Mouse (Mus musculus): ENCODE results near the gene Thbd. TPM values are rescaled to one million over a fixed set of nuclear protein-coding genes. Genes with fewer than 3 reads are reported as not detected.

The Thbd gene
- polyA plus RNA-seq, 1 experiment from 2014 or later, result 232 TPM

GRCm38 (mm10) chr2:148442172-148442571, 34.2 kb upstream of the Thbd start:
- DNase-seq (ENCODE audit: low spot score), result no peak
- WGBS, result 57% methylated on average over 4 of the region's 4 CpGs
- Histone ChIP-seq H3K36me3 (ENCODE audit: insufficient read depth, low read length) (no peaks in the 10 kb centered on the region), H3K27ac (ENCODE audit: low read length) (peak overlapping the region; percentile 93), H3K4me1 (ENCODE audit: insufficient read depth, low read depth, low read length) (peaks cover 8% of the 10 kb centered on the region; the same call in 1 of the 2 replicates), H3K9me3 (ENCODE audit: low read length) (no peaks in the 10 kb centered on the region), H3K4me3 (ENCODE audit: low read depth, low read length) (peak overlapping the region; percentile 43), H3K9ac (replicated peaks; ENCODE audit: low read depth) (peak overlapping the region; percentile 68), H3K4me2 (replicated peaks; ENCODE audit: low read depth, low read length) (peak overlapping the region; percentile 47), H3K27me3 (replicated peaks; ENCODE audit: insufficient read depth, low read length) (no peaks in the 10 kb centered on the region)
- TF ChIP-seq EP300 (IDR thresholded peaks at IDR 0.05) (no peak), CTCF (IDR thresholded peaks at IDR 0.05) (no peak)
- ATAC-seq, result no peak

- Histone ChIP-seq H3K9me3 (ENCODE audit: low read length) (no peaks in the 10 kb centered on the region), H3K9ac (replicated peaks; ENCODE audit: low read depth) (peak overlapping the region; percentile 68), H3K27me3 (replicated peaks; ENCODE audit: insufficient read depth, low read length) (no peaks in the 10 kb centered on the region), H3K36me3 (ENCODE audit: insufficient read depth, low read length) (no peaks in the 10 kb centered on the region), H3K4me1 (ENCODE audit: insufficient read depth, low read depth, low read length) (peaks cover 8% of the 10 kb centered on the region; the same call in 1 of the 2 replicates), H3K4me2 (replicated peaks; ENCODE audit: low read depth, low read length) (peak overlapping the region; percentile 47), H3K27ac (ENCODE audit: low read length) (peak overlapping the region; percentile 93), H3K4me3 (ENCODE audit: low read depth, low read length) (peak overlapping the region; percentile 43)
- TF ChIP-seq EP300 (IDR thresholded peaks at IDR 0.05) (no peak), CTCF (IDR thresholded peaks at IDR 0.05) (no peak)
- WGBS, result 46% methylated on average over 10 of the region's 10 CpGs
- ATAC-seq (no peak), DNase-seq (ENCODE audit: low spot score) (no peak)
Observed at GRCm38 (mm10) chr2:148441421-148441820, 33.4 kb upstream of the Thbd start.

GRCm38 (mm10) chr2:148439691-148440276, 31.8 kb upstream of the Thbd start:
- 32% methylated on average over 3 of the region's 3 CpGs for WGBS
- Histone ChIP-seq H3K4me1 (ENCODE audit: insufficient read depth, low read depth, low read length) (peaks cover 8% of the 10 kb centered on the region; the same call in 1 of the 2 replicates), H3K36me3 (ENCODE audit: insufficient read depth, low read length) (no peaks in the 10 kb centered on the region), H3K27ac (ENCODE audit: low read length) (peak overlapping the region; percentile 93; the same call in 1 of the 2 replicates), H3K4me2 (replicated peaks; ENCODE audit: low read depth, low read length) (peak overlapping the region; percentile 47), H3K9me3 (ENCODE audit: low read length) (no peaks in the 10 kb centered on the region), H3K9ac (replicated peaks; ENCODE audit: low read depth) (0 out of 2 replicates have a peak overlapping the region, but pooled peaks have one; percentile 6), H3K27me3 (replicated peaks; ENCODE audit: insufficient read depth, low read length) (no peaks in the 10 kb centered on the region), H3K4me3 (ENCODE audit: low read depth, low read length) (peak overlapping the region; percentile 43)
- TF ChIP-seq CTCF (IDR thresholded peaks at IDR 0.05), result no peak
- DNase-seq (ENCODE audit: low spot score) (no peak), ATAC-seq (no peak)

- ATAC-seq, result no peak
- WGBS, result 45% methylated on average over 3 of the region's 3 CpGs
- no peak for TF ChIP-seq EP300 (IDR thresholded peaks at IDR 0.05)
- no peak for TF ChIP-seq CTCF (IDR thresholded peaks at IDR 0.05)
- H3K4me2 ChIP-seq (replicated peaks; ENCODE audit: low read depth, low read length), result 0 out of 2 replicates have a peak overlapping the region, but pooled peaks have one; percentile 11
- H3K4me3 ChIP-seq (ENCODE audit: low read depth, low read length), result no peak overlapping the region
- no peak for DNase-seq (ENCODE audit: low spot score)
- no peaks in the 10 kb centered on the region for H3K27me3 ChIP-seq (replicated peaks; ENCODE audit: insufficient read depth, low read length)
- H3K36me3 ChIP-seq (ENCODE audit: insufficient read depth, low read length), result no peaks in the 10 kb centered on the region
- no peak overlapping the region for H3K27ac ChIP-seq (ENCODE audit: low read length)
- H3K9ac ChIP-seq (replicated peaks; ENCODE audit: low read depth), result no peak overlapping the region
- H3K9me3 ChIP-seq (ENCODE audit: low read length), result no peaks in the 10 kb centered on the region
- no peaks in the 10 kb centered on the region for H3K4me1 ChIP-seq (ENCODE audit: insufficient read depth, low read depth, low read length)
Observed at GRCm38 (mm10) chr2:148436285-148436684, 28.3 kb upstream of the Thbd start.

GRCm38 (mm10) chr2:148432346-148432745, 24.4 kb upstream of the Thbd start:
- H3K27me3 ChIP-seq (replicated peaks; ENCODE audit: insufficient read depth, low read length), result no peaks in the 10 kb centered on the region
- no peak for TF ChIP-seq CTCF (IDR thresholded peaks at IDR 0.05)
- no peak for TF ChIP-seq EP300 (IDR thresholded peaks at IDR 0.05)
- ATAC-seq, result no peak
- H3K4me1 ChIP-seq (ENCODE audit: insufficient read depth, low read depth, low read length), result no peaks in the 10 kb centered on the region; the same call in 1 of the 2 replicates
- no peaks in the 10 kb centered on the region for H3K36me3 ChIP-seq (ENCODE audit: insufficient read depth, low read length)
- whole genome bisulfite sequencing, result 57% methylated on average over 2 of the region's 2 CpGs
- H3K27ac ChIP-seq (ENCODE audit: low read length), result no peak overlapping the region
- no peak overlapping the region for H3K4me2 ChIP-seq (replicated peaks; ENCODE audit: low read depth, low read length)
- H3K9me3 ChIP-seq (ENCODE audit: low read length), result no peaks in the 10 kb centered on the region
- no peak overlapping the region for H3K4me3 ChIP-seq (ENCODE audit: low read depth, low read length)
- no peak overlapping the region for H3K9ac ChIP-seq (replicated peaks; ENCODE audit: low read depth)
- no peak for DNase-seq (ENCODE audit: low spot score)

GRCm38 (mm10) chr2:148430941-148431340, 23.0 kb upstream of the Thbd start:
- H3K27ac ChIP-seq (ENCODE audit: low read length), result no peak overlapping the region
- H3K4me2 ChIP-seq (replicated peaks; ENCODE audit: low read depth, low read length), result no peak overlapping the region
- WGBS, result 76% methylated on average over 4 of the region's 4 CpGs
- ATAC-seq, result no peak
- TF ChIP-seq CTCF (IDR thresholded peaks at IDR 0.05) (no peak), EP300 (IDR thresholded peaks at IDR 0.05) (no peak)
- DNase-seq (ENCODE audit: low spot score), result no peak
- H3K9me3 ChIP-seq (ENCODE audit: low read length), result no peaks in the 10 kb centered on the region
- H3K4me3 ChIP-seq (ENCODE audit: low read depth, low read length), result no peak overlapping the region
- no peaks in the 10 kb centered on the region for H3K27me3 ChIP-seq (replicated peaks; ENCODE audit: insufficient read depth, low read length)
- H3K9ac ChIP-seq (replicated peaks; ENCODE audit: low read depth), result no peak overlapping the region
- H3K36me3 ChIP-seq (ENCODE audit: insufficient read depth, low read length), result no peaks in the 10 kb centered on the region
- no peaks in the 10 kb centered on the region; the same call in 1 of the 2 replicates for H3K4me1 ChIP-seq (ENCODE audit: insufficient read depth, low read depth, low read length)

Measured in lung, postnatal 0 days (tissue).